Mouse (Mus musculus) adrenal gland, postnatal 14 days (tissue): ENCODE measurements around the gene Psmd4. TPM values are rescaled to one million over a fixed set of nuclear protein-coding genes. Genes with fewer than 3 reads are reported as not detected.
"Not testable (repeated sequence)": the region's sequence is repeated elsewhere in the genome, so short reads cannot be mapped to it uniquely, and the experiment has no call there.

Source experiments
- DNase-seq: peaks from one replicate; pipeline ENCODE4 v3.0.0; 2021; ENCODE audit warnings: mixed read lengths
- long read RNA-seq, 2 experiments: library from polyadenylated mRNA; stranded (forward); transcript quantifications; one replicate each; pipeline ENCODE4 v2.0.0; 2021
- total RNA-seq: library from RNA; stranded (reverse); gene quantifications from 2 replicates; pipeline ENCODE4 v1.2.3, GENCODE M21; 2021

Psmd4 gene
- total RNA-seq, result 218 and 243 TPM in 2 replicates
- long read RNA-seq, experiment 1, transcript Psmd4-202 (10 exons, 1,332 nt), result major isoform, 215 of 484 reads
- long read RNA-seq, experiment 1, transcript Psmd4-203 (9 exons, 1,756 nt), result minor isoform, 5 of 484 reads
- long read RNA-seq, experiment 1, transcript Psmd4-201 (10 exons, 1,276 nt), result minor isoform, 193 of 484 reads
- long read RNA-seq, experiment 1, partial matches to known transcripts, result 28 of 484 reads
- long read RNA-seq, experiment 1, other reads (novel, unspliced or antisense), result 41 of 484 reads
- long read RNA-seq, experiment 2, transcript Psmd4-201 (10 exons, 1,276 nt), result minor isoform, 89 of 276 reads
- long read RNA-seq, experiment 2, transcript Psmd4-202 (10 exons, 1,332 nt), result major isoform, 122 of 276 reads
- long read RNA-seq, experiment 2, partial matches to known transcripts, result 37 of 276 reads
- long read RNA-seq, experiment 2, other reads (novel, unspliced or antisense), result 26 of 276 reads

DNA sequence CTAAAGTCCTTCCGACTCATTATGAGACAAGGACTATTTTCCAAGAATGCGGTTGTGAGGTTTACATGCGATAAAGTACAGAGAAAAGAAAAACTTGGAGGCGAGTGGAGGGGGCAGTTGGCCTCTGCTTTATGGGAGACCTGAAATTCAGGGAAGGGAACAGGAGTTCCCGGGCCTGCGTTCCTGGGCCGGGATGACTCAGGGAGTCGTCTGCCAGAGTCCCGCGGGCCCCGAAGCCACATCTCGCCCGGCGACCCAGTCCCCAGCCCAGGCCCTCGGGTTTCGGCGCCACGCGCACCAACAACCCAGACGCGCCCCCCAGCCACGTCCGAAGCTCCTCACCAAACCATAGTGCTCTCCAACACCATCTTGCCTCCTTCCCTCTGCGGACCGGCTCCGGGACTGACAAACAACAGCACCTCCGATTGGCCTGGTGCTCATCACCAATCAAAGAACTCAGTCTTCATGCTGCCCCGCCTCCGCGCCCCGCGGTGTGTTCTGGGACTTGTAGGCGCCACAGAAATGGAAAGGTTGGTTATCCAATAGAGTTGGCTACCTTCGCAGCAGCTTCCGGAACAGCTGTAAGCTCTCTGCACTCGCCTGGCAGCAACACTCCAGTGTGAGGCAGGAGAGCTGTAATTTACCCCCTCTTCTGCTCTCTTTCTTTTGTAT lies at the start of gene Psmd4:
Gene Psmd4 (minus strand): TSS at position 449 of the 672 bp plus-strand sequence.
- DNase-seq, result peak; percentile 99

DNA sequence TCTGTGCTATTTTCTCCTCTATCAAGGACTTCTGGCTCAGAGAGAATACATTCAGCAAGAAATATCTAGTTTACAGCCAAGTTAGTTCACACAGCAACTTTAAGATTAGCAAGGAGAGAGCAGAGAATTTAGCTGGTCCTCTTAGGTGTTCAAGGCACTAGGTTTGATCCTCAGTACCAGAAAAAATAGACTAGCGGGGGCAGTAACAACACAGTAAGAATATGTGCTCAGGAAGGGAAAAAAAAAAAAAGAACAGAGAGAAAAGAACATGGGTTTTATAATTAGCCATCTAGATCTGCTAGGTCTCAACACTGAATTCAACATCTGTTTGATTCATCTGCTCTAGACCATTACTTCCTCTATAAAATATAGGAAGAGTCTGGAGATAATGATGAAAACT lies 45.7 kb upstream of the Psmd4 start:
- no peak for DNase-seq

DNA sequence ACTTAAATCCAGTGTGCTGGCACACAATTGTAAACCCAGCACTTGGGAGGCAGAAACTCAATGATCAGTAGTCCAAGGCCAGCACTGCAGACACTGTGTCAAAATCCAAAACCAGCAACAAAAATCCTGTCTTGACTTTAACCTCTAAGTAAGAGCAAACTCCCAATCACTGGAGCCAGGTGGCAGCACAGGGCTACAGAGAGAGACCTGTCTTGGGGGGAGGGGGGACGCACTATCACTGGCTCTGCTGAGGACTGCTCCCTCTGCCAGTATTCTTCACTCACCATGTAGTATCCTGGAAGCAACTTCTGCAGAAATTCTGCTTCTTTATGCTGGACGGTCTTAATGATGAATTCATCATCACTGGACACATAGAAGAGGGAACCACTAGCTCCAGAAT lies 29.2 kb upstream of the Psmd4 start:
- peak; percentile 28 for DNase-seq

DNA sequence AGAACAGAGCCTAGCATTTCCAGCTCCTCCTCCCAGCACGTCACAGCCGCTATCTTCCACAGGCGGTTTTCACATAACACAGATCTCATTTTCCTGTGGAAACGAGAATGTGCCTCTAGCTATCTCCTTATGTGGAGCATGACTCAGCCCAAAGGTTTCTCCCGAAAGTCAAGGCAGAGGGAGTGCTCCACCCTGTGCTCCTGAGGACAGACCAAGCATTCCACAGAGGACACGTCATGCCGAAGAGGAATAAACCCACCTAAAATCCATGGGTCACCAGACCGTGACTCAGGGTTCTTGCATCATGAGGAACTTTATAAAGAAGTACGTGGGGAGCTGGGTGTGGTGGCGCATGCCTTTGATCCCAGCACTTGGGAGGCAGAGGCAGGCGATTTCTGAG lies 24.2 kb upstream of the Psmd4 start:
- DNase-seq, result peak; percentile 54

DNA sequence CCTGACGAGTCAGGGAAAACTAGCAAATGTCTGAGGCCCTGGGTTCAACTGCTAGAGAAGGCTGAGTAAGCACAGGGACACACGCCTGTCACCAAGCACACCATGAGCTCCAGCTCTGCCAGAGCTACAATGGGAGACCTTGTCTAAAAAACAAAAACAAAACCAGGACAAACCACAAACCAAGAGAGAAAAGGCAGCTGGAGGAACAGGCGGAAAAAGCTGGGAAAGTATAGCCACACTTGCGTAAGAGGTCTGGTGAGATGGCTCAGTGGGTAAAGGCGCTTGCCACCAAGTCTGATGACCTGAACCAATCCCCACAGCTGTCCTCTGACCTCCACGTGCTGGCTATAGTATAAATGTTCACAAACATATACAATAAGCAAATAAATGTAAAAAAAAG lies 23.7 kb upstream of the Psmd4 start:
- peak; percentile 10 for DNase-seq

DNA sequence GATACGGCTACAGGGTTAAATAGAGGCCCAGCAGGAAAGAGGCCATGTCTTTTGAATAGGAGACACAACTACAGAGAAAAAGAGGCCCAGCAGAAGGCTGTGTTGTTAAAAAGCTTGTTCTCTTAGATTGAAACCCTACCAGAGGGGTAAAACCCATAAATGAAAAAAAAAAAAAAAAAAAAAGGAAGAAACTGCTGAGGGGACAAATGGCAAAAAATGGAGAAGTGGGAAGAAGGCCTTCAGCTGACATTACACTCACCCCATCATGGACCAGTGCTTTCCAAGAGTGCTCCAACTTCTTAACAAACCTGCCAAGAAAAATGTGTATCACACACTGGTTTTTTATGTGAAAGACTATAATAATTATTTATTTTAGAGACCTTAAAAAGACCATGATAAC lies 23.1 kb upstream of the Psmd4 start:
- no peak for DNase-seq

DNA sequence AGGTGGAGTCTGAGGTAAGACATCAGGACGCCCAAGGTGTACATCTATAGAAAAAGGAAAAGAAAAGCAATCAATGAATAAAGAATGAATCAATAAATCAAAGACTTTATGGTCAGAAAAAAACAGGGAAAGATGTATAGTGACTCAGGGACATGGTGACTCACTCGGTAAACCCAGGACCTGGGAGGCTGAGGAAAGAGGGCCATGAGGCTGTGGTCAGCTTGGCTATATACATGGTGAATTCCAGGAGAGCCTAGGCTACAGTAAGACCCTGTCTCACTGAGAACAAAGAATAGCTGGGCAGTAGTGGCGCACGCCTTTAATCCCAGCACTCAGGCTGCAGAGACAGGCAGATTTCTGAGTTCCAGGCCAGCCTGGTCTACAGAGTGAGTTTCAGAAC lies 21.3 kb upstream of the Psmd4 start:
- DNase-seq, result no peak

DNA sequence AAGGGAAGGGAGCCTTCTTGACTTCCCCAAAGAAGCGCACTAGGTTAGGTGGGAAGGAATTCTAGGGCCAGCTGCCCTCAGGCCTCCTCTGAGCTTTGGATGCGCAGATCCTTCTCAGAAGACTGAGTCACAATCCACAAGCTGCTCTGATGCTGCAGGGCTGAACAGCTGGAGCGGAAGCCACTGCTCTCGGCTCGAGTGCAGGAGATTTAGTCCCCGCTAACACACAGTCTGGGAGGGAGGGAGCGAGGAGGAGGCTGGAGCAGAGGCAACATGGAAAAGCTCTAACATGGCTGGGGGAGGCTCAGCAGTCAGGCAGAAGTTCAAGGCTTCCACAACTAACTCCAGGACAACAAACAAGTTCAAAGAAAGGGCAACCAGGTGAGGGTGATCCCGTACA lies 15.7 kb upstream of the Psmd4 start:
- DNase-seq, result no peak

DNA sequence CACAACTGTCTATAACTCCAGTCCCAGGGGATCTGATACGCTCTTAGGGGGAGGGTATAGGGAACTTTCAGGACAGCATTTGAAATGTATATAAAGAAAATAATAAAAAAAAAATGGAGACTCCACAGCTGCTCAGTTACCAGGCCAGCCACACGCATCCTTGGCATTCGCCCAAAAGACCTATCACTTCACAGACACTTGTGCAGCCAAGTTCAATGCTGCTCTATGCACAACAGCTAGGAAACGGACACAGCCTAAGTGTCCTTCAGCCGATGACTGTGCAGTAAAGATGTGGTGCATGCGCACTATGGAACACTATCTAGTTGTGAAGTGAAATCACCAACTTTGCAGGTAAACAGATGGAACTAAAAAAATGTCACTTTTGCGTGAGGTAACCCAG lies 13.9 kb upstream of the Psmd4 start:
- DNase-seq, result peak; percentile 51

DNA sequence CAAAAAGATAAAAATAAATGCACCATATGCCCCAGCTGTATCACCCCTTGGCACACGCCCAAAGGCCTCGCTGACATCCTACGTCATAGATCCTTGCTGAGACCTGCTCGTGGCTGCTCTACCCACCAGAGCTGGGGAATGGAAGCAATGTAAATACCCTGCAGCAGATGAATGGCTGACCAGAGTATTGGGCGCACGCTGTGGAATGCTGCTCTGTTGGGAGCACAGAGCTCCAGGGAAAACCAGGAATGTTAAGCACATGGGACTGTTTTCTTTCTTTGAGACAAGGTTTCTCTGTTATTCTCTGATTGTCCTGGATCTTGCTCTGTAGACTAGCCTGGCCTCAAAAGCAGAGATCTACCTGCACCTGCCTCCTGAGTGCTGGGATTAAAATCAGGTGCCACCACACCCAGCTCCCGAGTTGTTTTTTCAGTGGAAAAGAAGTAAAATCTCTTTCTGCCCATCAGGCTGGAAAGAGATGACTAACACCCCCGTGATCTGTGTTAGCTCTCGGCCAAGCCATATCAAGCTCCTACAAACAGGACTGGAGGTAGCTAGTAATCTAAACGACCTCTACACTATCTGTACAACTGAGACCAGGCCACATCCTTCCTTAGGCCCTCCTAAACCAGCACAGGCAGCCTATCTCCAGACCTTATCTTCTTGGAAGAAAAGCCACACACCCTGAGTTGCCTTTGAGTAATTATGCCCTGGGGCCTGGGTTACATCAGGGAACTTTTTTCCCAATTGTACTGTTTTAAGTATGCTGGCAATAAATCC lies 12.3 kb upstream of the Psmd4 start:
- peak; percentile 42 for DNase-seq

DNA sequence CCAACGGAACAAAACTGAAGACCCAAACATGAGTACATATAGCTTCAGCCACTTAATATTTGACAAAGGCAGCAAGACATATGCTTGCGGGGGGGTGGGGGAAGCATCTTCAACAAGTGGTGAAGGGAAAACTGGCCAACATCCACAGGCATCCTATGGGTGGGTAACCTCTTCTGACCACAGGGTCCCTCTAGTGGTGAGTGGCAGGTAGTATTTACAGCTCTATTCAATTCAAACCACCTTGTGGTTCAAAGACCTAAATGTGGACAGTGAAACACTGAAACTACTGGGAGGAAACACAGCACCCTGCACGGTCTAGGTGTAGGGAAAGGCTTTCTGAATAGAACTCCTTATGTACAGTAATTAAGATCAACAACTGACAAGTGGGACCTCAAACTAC lies 11.3 kb upstream of the Psmd4 start:
- DNase-seq, result peak; percentile 51

DNA sequence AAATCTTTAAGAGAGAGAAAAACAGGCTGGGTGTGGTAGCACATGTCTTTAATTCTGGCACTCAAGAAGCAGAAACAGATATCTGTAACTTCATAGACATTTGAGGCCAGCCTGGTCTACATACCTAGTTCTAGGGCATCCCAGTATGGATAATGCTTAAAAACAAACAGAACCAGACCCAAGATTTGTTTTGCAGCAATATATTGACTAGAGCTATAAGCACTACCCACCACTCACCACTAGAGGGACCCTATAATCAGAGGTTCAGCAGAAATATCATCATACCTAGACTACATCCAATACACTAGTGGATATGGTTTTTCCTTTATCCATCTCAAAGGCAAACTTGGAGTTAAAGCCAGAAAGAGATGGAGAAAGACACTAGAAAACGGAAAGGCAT lies 10.5 kb upstream of the Psmd4 start:
- DNase-seq, result peak; percentile 58

DNA sequence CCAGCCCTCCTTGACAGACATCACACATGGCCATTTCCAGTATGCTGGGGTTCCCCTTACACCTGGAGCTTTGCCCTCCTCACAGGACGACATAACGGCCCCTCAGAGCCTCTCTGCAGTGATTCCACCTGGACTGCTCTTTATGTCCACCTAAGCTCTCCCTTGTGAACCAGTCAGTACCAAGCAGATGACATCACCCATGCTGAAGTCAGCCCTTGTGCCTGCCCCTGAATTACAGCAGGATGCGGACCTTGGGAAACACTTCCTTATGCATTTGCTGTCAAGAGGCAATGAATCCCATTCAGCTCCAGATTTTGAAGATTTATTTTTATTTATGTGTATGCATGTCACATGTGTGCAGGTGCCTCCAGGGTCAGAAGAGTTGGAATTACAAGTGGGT lies 5.5 kb upstream of the Psmd4 start:
- DNase-seq, result peak; percentile 60

DNA sequence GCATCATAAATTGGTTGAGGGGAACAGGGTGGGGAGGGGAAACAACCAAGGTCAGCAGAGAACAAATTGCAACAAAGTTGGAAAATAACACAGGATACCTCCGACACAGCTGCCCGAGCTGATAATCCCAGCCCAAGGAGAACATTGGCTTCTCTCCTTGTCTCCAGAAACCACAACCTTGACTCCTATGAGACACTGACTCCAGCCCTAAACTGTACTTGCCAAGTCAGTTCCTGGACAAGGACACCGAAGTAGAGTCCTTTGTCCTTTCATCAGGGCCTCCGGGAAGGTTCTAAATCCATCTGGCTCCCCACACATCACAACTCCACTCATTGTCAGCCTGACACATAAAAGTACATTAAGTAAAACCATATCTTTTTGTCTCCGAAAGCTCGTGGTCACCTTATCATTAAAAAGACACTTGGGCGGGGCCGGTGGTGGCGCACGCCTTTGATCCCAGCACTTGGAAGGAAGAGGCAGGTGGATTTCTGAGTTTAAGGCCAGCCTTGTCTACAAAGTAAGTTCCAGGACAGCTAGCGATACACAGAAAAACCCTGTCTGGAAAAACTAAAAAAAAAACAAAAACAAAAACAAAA lies 4.1 kb upstream of the Psmd4 start:
- DNase-seq, result peak; percentile 58

DNA sequence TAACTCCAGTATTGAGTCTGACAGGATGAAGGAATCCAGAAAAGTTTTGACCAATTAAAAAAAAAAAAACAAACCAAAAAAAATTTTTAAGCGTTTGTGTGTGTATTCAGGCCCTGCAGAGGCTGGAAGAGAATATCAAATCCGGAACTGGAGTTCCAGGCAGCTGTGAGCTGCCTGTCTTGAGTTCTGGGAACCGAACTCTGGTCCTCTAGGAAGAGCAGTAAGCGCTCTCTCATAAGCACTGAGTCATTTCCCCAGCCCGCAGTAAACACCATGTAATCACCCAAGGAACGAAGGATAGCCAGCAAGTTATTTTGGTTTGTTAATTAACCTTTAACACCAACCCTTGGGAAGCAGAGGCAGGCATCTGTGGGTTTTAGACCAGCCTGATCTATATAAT lies 837 bp upstream of the Psmd4 start:
- DNase-seq, result no peak

DNA sequence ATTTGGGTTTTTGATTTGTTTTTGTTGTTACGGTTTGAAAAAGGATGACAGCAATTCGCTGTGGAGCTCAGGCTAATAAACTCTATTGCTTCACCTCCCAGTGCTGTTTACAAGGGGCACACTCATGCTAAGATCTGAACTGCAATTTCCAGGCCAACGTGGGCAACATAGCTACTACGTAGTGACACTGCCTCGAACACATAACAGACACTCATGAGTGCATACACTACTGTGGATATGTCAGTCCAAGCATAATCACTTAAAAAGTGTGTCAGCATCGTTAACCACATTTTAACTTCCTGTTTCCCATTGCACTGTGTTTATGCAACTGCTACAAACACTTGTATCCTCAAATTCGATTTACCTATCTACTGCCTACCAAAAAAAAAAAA lies 420 bp upstream of the Psmd4 start:
- no peak for DNase-seq

DNA sequence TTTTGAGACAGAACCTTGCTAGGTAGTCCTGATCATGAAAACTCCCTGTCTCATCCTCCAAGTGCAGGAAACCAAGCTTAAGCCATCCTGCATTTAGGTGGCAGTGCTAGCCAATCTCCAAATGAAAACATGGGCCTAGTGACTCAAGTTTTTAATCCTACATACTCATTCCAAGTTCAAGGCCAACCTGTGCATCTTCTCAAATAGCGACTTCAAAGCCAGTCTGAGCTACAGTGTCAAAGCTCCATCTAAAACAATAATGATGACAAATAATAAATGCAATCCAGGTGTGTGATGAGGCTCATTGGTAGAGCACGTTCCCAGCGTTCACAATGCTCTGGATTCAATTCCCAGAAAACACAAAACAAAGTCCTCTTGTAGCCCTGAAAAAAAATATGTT lies 789 bp downstream of the Psmd4 start:
- DNase-seq, result no peak

DNA sequence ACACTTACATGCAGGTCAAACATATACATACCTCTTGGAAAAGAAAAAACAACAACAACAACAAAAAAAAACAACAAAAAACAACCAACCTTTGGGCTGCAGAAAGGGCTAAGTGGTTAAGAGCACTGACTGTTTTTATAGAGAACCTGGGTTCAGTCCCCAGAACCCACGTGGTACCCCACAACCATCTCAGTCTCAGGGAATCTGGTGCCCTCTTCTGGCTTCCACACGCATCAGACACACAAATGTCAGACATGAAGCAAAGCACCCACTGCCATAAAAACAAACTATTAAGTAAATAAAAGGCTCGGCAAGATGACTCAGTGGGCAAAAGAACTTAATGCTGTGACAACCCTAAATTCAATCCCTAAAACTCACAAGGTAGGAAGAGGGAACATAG lies 12.5 kb downstream of the Psmd4 start:
- no peak for DNase-seq

DNA sequence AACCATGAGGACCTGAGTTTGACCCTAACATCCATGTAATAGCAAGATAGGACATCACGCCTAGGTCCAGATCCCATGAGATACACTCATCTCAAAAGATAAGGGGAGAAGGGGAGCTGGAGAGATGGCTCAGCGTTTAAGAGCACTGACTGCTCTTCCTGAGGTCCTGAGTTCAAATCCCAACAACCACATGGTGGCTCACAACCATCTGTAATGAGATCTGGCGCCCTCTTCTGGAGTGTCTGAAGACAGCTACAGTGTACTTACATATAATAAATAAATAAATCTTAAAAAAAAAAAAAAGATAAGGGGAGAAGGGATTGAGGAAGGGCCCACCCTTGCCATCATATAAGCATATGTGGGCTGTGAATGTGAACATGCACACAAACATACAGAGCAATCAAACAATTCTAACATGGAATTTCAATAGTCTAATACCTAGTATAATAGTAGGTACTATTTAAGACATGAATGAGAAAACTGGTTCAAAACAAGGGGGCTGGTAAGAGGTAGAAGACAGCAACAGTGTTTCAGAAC lies 13.1 kb downstream of the Psmd4 start:
- DNase-seq, result not testable (repeated sequence)

DNA sequence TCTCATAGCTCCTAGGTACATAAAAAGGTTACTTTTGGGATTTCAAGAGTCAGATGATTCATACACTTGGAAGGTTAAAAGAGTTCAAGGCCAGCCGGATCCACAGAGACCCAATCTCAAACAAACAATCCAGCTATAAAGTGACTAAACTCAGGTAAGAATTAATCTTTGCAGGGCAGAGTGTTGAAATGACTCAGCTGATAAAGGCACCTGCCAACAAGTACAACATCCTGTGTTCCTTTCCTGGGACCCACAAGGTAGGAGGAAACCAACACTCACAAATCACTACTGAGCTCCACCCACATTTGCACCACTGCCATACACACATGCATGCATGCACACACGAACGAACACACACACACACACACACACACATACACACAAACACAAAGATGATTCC lies 13.8 kb downstream of the Psmd4 start:
- DNase-seq, result no peak

DNA sequence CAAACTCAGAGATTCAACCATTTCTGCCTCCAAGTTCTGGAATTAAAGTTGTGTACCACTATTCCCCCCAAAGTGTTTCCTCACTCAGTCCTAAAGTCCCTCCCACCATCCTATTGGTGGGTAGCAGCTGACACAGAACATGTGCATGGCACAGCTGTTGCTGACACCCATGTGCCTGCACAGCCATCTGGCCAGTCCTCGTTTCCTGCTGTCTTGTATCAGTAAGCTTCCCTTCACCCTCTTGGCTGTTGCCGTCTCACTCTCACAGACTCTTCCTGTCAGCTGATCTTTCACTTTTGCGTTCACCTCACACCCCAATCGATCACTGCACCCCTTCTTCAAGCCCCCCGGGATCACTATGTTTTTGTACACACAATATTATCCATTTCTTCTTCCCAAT lies 14.7 kb downstream of the Psmd4 start:
- DNase-seq, result no peak

DNA sequence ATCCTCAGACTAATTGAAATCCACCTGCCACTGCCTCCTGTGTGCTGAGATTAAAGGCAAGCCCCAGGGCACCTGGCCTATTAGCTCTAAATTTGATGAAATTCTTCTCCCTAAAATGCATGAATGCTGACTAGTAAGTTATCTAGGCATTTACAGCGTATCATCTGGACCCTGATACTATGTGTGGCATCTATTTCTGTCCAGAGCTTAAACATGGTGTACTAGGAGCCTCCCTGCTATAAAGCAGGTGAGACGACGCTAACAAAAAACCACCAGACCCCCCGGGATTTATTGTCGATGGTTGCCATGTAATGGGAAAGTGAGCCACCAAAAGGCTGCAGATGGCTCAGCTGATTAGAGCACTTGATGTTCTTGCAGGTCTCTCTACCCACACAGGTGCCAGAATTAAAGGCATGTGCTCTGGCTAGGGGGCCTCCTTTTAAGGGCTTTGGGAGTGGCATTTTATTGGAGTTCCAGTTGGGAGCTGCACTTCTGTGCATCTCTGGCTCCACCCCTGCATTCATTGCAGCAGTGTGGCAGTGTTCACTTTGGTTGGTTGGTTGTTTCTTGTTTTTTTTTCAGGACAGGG lies 15.3 kb downstream of the Psmd4 start:
- no peak for DNase-seq
